Mouse (Mus musculus) layer of hippocampus, postnatal 10 days (tissue): ENCODE results near the gene C130073F10Rik. TPM values are rescaled to one million over a fixed set of nuclear protein-coding genes. Genes with fewer than 3 reads are reported as not detected.
A peak's percentile ranks its signal among the peaks of the same experiment; 100 is the strongest.
"Not testable (repeated sequence)": the region's sequence is repeated elsewhere in the genome, so short reads cannot be mapped to it uniquely, and the experiment has no call there.

ENCODE experiments used
- DNase-seq, 2 experiments: peaks; one replicate each; pipeline ENCODE4 v3.0.0; 2021; ENCODE audit warnings: low spot score in 2 of 2
- long read RNA-seq: library from polyadenylated mRNA; stranded (forward); transcript quantifications from one replicate; pipeline ENCODE4 v2.0.0, GENCODE M21; 2023
- total RNA-seq, 2 experiments: library from RNA; stranded (reverse); gene quantifications; 2 replicates each; pipeline ENCODE4 v1.2.3; 2021

The C130073F10Rik gene
- not detected for total RNA-seq
- long read RNA-seq, result 0 reads

- no peak for DNase-seq
These were observed at the start of gene C130073F10Rik for GRCm38 (mm10) chr4:101893656-101894420. Gene C130073F10Rik, minus strand, starts transcription at chr4:101893789.

- DNase-seq, result not testable (repeated sequence)
These were observed 46.5 kb upstream of the C130073F10Rik start, which contains the start of gene Gm12794 for GRCm38 (mm10) chr4:101940107-101940506. Gene Gm12794, plus strand, starts transcription at chr4:101940407.

- not testable (repeated sequence) for DNase-seq
These were observed 15.2 kb upstream of the C130073F10Rik start, which contains the start of gene Gm12800 for GRCm38 (mm10) chr4:101908821-101909220. Gene Gm12800, plus strand, starts transcription at chr4:101909121.

- DNase-seq, result no peak
These were observed 4.2 kb downstream of the C130073F10Rik start for GRCm38 (mm10) chr4:101889377-101889776.

GRCm38 (mm10) chr4:101883641-101884040, 9.9 kb downstream of the C130073F10Rik start:
- no peak for DNase-seq

- not testable (repeated sequence) for DNase-seq
These were observed 17.9 kb downstream of the C130073F10Rik start for GRCm38 (mm10) chr4:101875687-101876086.

- DNase-seq, result not testable (repeated sequence)
These were observed 21.6 kb downstream of the C130073F10Rik start for GRCm38 (mm10) chr4:101872031-101872430.

GRCm38 (mm10) chr4:101862289-101862688, 31.3 kb downstream of the C130073F10Rik start:
- DNase-seq, result no peak

- peak; percentile 5 to 29 for DNase-seq
These were observed 32.7 kb downstream of the C130073F10Rik start for GRCm38 (mm10) chr4:101860873-101861272.

GRCm38 (mm10) chr4:101850908-101851307, 42.7 kb downstream of the C130073F10Rik start:
- no peak for DNase-seq

- not testable (repeated sequence) for DNase-seq
These were observed 49.7 kb downstream of the C130073F10Rik start, which contains the start of gene B020004J07Rik for GRCm38 (mm10) chr4:101843923-101844322. Gene B020004J07Rik, minus strand, starts transcription at chr4:101844023.

Other genes with a start within 250 kb of the C130073F10Rik start
- gene Leprot, start 246.1 kb downstream of the C130073F10Rik start, total RNA-seq, result 10 to 100 TPM; 28.3 to 34.7 TPM
- 1 to 10 TPM; 3.7 to 5.6 TPM for gene Lepr, start 176.4 kb downstream of the C130073F10Rik start, total RNA-seq
- not detected for gene B020004J07Rik, start 49.8 kb downstream of the C130073F10Rik start, total RNA-seq
- gene Gm12800, start 15.3 kb upstream of the C130073F10Rik start, total RNA-seq, result not detected
- not detected for gene Gm12794, start 46.6 kb upstream of the C130073F10Rik start, total RNA-seq
- gene Gm12790, start 87.3 kb upstream of the C130073F10Rik start, total RNA-seq, result not detected
- not detected for gene Gm12789, start 92.8 kb upstream of the C130073F10Rik start, total RNA-seq
- 10 to 100 TPM; 60.0 to 67.1 TPM for gene Pde4b, start 193.8 kb upstream of the C130073F10Rik start, total RNA-seq